In genomic region chr5:111770266-111770665, GRCm38 (mm10) we compare ENCODE assay signal across 10 mouse cellular contexts. TPM values are rescaled to one million over a fixed set of nuclear protein-coding genes. Genes with fewer than 3 reads are reported as not detected.
DNase-seq lines count a peak whose midpoint lies in the region; ATAC-seq lines count a peak whose summit lies in the region.
"Had no signal": no experiment of that assay in that cellular context is flagged by ENCODE, and none has a peak within 500 bp of the region (broad histone marks: within the 10 kb centered on the region; RNA-seq: fewer than 3 reads in every experiment).

No protein-coding gene starts in this region.

- H3K4me3 ChIP-seq in intestine, embryonic 15.5 days (replicated peaks), result no peak overlapping the region

- H3K36me3 ChIP-seq in intestine, embryonic 15.5 days, result no peaks in the 10 kb centered on the region

- ATAC-seq in intestine, embryonic 15.5 days, result peak; percentile 84
- no peak for ATAC-seq in inflammation-experienced regulatory T-cells, adult 6 months

- no peak overlapping the region for H3K9ac ChIP-seq in intestine, embryonic 15.5 days

- intact Hi-C loops in gastrocnemius, postnatal 36 days (cut with DNase I), result no loop called here
- intact Hi-C loops in left cerebral cortex, postnatal 25 days (cut with DNase I), result no loop called here

- WGBS in intestine, embryonic 15.5 days, result 8% methylated on average over 15 of the region's 15 CpGs

- no peaks in the 10 kb centered on the region for H3K9me3 ChIP-seq in intestine, embryonic 15.5 days

- peaks cover 20% of the 10 kb centered on the region for H3K4me1 ChIP-seq in intestine, embryonic 15.5 days (replicated peaks)

- peak overlapping the region; percentile 54 for H3K27ac ChIP-seq in intestine, embryonic 15.5 days

- H3K27me3 ChIP-seq in intestine, embryonic 15.5 days (replicated peaks), result no peaks in the 10 kb centered on the region

- peak; percentile 67 for DNase-seq in ovary, adult 18-20 months (ENCODE audit: low spot score)
- DNase-seq in ovary, postnatal 10 days (ENCODE audit: low spot score), result no peak
- peak; percentile 57 to 69 for DNase-seq in gastrocnemius, postnatal 36 days
- DNase-seq in lung, postnatal 25 days (ENCODE audit: low spot score), result peak; percentile 47
- peak; percentile 69 for DNase-seq in yolk sac, embryonic 10.5 days (ENCODE audit: low spot score)
- no peak for DNase-seq in left cerebral cortex, postnatal 25 days (ENCODE audit: low spot score in 2 of 2)

- peak overlapping the region; percentile 45 for H3K4me2 ChIP-seq in intestine, embryonic 15.5 days (replicated peaks)

RNA-seq across cellular contexts. Expression of gene Gm26897, which starts 36.5 kb away (rescaled TPM):
- not detected for total RNA-seq in gastrocnemius, postnatal 36 days (2021)
- polyA plus RNA-seq in intestine, embryonic 15.5 days (2015; fragmentation: Nextera tagmentation; extraction: Ambion mirVana), result not detected in 2 replicates
- total RNA-seq in left cerebral cortex, postnatal 25 days (2021), result not detected
- not detected for polyA plus RNA-seq in inflammation-experienced regulatory T-cells, adult 6 months (2017; shearing (Covaris generic))
- total RNA-seq: left cerebral cortex, postnatal 10 days; MEL had no signal

Comparison
In these comparisons a context has a peak if more than half of its experiments do, and no peak if none do; other contexts are left out.
1. DNase-seq: peak in ovary, adult 18-20 months (single experiment), gastrocnemius, postnatal 36 days (2 of 2), lung, postnatal 25 days (single experiment) and yolk sac, embryonic 10.5 days (single experiment); none in ovary, postnatal 10 days (single experiment) and left cerebral cortex, postnatal 25 days (0 of 2).